Mouse (Mus musculus) spleen, adult 2 months (tissue): ENCODE measurements around the gene Atg7.

Experiments used
- CTCF ChIP-seq: fragments of 200-500 bp; IDR thresholded peaks from 2 replicates; pipeline ENCODE4 v1.5.1; 2011; ENCODE audit warnings: mild to moderate bottlenecking, inconsistent platforms; ENCODE audit not compliant: insufficient read depth, insufficient read length, insufficient replicate concordance; ENCODE audit errors: extremely low read depth
- POLR2A ChIP-seq: fragments of 200-500 bp; IDR thresholded peaks from 2 replicates; pipeline ENCODE4 v1.6.1; 2011; ENCODE audit warnings: low read depth, low read length, inconsistent platforms

DNA sequence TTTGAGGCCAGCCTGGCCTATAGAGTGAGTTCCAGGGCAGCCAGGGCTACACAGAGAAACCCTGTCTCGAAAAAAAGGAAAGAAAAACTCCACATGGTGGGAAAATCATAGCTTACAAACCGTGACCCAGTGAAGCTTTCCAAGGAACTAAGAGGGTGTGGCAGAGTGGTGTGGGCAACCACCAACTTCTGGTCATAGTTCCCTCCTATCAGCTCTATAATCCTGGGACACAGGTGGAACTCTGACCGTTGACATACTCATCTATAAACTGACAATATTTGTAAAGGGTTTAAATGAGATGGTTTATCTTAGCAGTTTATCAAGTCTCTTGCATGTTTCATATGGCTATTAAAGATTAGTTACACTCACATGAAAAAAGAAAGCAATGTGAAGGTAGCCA lies 64.1 kb downstream of the Atg7 start:
- no peak for TF ChIP-seq CTCF
- no peak for TF ChIP-seq POLR2A
